Mouse (Mus musculus) midbrain, embryonic 11.5 days (tissue): ENCODE measurements around the gene Adam12. TPM values are rescaled to one million over a fixed set of nuclear protein-coding genes. Genes with fewer than 3 reads are reported as not detected.

ENCODE experiments used
- ATAC-seq: fragments of 200-750 bp; cut with Nextera tagmentation; 2 replicates; pipeline ENCODE4 v1.8.0; 2017; ENCODE audit warnings: moderate TSS enrichment, moderate library complexity; ENCODE audit not compliant: low FRiP score
- DNase-seq: peaks from one replicate; pipeline ENCODE4 v3.0.0; 2015; ENCODE audit warnings: low spot score; ENCODE audit errors: missing footprints
- H3K27ac ChIP-seq: fragments of 300-500 bp; sonication (generic); 2 replicates; pipeline ENCODE4 v1.5.1; 2014; ENCODE audit warnings: low read depth, low read length
- H3K27me3 ChIP-seq: fragments of 300-500 bp; sonication (generic); 2 replicates; pipeline ENCODE4 v1.6.1; 2014; ENCODE audit warnings: mild to moderate bottlenecking, low read length, moderate library complexity, mixed read lengths; ENCODE audit not compliant: control insufficient read depth, insufficient read depth
- H3K36me3 ChIP-seq: fragments of 300-500 bp; sonication (generic); 2 replicates; pipeline ENCODE4 v1.6.1; 2014; ENCODE audit warnings: mild to moderate bottlenecking, low read length, moderate library complexity, mixed read lengths; ENCODE audit not compliant: control insufficient read depth, insufficient read depth
- H3K4me1 ChIP-seq: fragments of 300-500 bp; sonication (generic); 2 replicates; pipeline ENCODE4 v1.6.1; 2014; ENCODE audit warnings: low read length; ENCODE audit not compliant: control insufficient read depth, insufficient read depth
- H3K4me2 ChIP-seq: fragments of 300-500 bp; sonication (generic); 2 replicates; pipeline ENCODE4 v1.6.1; 2014; ENCODE audit warnings: mild to moderate bottlenecking, moderate library complexity
- H3K4me3 ChIP-seq: fragments of 300-500 bp; sonication (generic); 2 replicates; pipeline ENCODE4 v1.5.1; 2014; ENCODE audit warnings: low read depth, low read length
- H3K9ac ChIP-seq: fragments of 300-500 bp; sonication (generic); 2 replicates; pipeline ENCODE4 v1.6.1; 2014; ENCODE audit warnings: low read length
- H3K9me3 ChIP-seq: fragments of 300-500 bp; sonication (generic); 2 replicates; pipeline ENCODE4 v1.6.1; 2016; ENCODE audit warnings: low read length; ENCODE audit not compliant: control insufficient read depth
- WGBS: fragments of 180-500 bp; shearing (Covaris S2); extraction: QIAGEN DNeasy Blood & Tissue Kit; methylation state at CpG from one replicate; pipeline ENCODE4 v1.1.7; 2014; 5-methylcytosine and 5-hydroxymethylcytosine counted together
- polyA plus RNA-seq: library from polyadenylated mRNA; unstranded; fragments of >200 nt; fragmentation: Nextera tagmentation; extraction: Ambion mirVana; gene quantifications from 2 replicates; pipeline ENCODE4 v1.2.1, GENCODE M21; 2014

Adam12 gene
- polyA plus RNA-seq, 1 experiment from 2014 or later, result 1.5 TPM

GRCm38 (mm10) chr7:134246624-134247023 is 14.7 kb upstream of the Adam12 start:
- DNase-seq (no peak), ATAC-seq (no peak)
- Histone ChIP-seq H3K4me2 (no peak overlapping the region), H3K4me1 (peaks cover 5% of the 10 kb centered on the region), H3K4me3 (no peak overlapping the region), H3K9ac (no peak overlapping the region), H3K9me3 (no peaks in the 10 kb centered on the region), H3K27ac (no peak overlapping the region), H3K36me3 (no peaks in the 10 kb centered on the region), H3K27me3 (no peaks in the 10 kb centered on the region)
- 25% methylated on average over 5 of the region's 5 CpGs for WGBS

GRCm38 (mm10) chr7:134242773-134243172 is 10.8 kb upstream of the Adam12 start:
- H3K4me1 ChIP-seq, result peaks cover 5% of the 10 kb centered on the region
- no peak overlapping the region for H3K4me2 ChIP-seq
- H3K27me3 ChIP-seq, result no peaks in the 10 kb centered on the region
- ATAC-seq (no peak), DNase-seq (no peak)
- no peak overlapping the region for H3K27ac ChIP-seq
- no peak overlapping the region for H3K9ac ChIP-seq
- WGBS, result 88% methylated on average over 1 of the region's 1 CpGs
- H3K36me3 ChIP-seq, result no peaks in the 10 kb centered on the region
- H3K9me3 ChIP-seq, result no peaks in the 10 kb centered on the region
- no peak overlapping the region for H3K4me3 ChIP-seq

GRCm38 (mm10) chr7:134241212-134241611 is 9.3 kb upstream of the Adam12 start:
- no peak for DNase-seq
- H3K4me3 ChIP-seq, result no peak overlapping the region
- 88% methylated on average over 4 of the region's 4 CpGs for WGBS
- peaks cover under 1% of the 10 kb centered on the region for H3K4me1 ChIP-seq
- no peak overlapping the region for H3K27ac ChIP-seq
- no peak overlapping the region for H3K9ac ChIP-seq
- no peaks in the 10 kb centered on the region for H3K27me3 ChIP-seq
- H3K4me2 ChIP-seq, result no peak overlapping the region
- no peaks in the 10 kb centered on the region for H3K9me3 ChIP-seq
- no peak for ATAC-seq
- no peaks in the 10 kb centered on the region for H3K36me3 ChIP-seq

- no peak overlapping the region for H3K27ac ChIP-seq
- no peak overlapping the region for H3K4me3 ChIP-seq
- H3K4me1 ChIP-seq, result no peaks in the 10 kb centered on the region
- no peaks in the 10 kb centered on the region for H3K27me3 ChIP-seq
- DNase-seq (no peak), ATAC-seq (no peak)
- no peaks in the 10 kb centered on the region for H3K9me3 ChIP-seq
- no peaks in the 10 kb centered on the region for H3K36me3 ChIP-seq
- no peak overlapping the region for H3K4me2 ChIP-seq
- no peak overlapping the region for H3K9ac ChIP-seq
- 89% methylated on average over 1 of the region's 1 CpGs for WGBS
These were observed 8.6 kb upstream of the Adam12 start for GRCm38 (mm10) chr7:134240579-134240978.

- no peak for ATAC-seq
- H3K27ac ChIP-seq, result no peak overlapping the region
- WGBS, result 90% methylated on average over 3 of the region's 3 CpGs
These were observed 6.9 kb upstream of the Adam12 start for GRCm38 (mm10) chr7:134238863-134239262.

GRCm38 (mm10) chr7:134237356-134237755 is 5.4 kb upstream of the Adam12 start:
- Histone ChIP-seq H3K4me3 (no peak overlapping the region), H3K4me1 (no peaks in the 10 kb centered on the region), H3K9ac (no peak overlapping the region), H3K27ac (no peak overlapping the region), H3K36me3 (no peaks in the 10 kb centered on the region), H3K4me2 (no peak overlapping the region), H3K9me3 (no peaks in the 10 kb centered on the region), H3K27me3 (no peaks in the 10 kb centered on the region)
- WGBS, result 77% methylated on average over 2 of the region's 2 CpGs
- ATAC-seq (no peak), DNase-seq (no peak)

More at GRCm38 (mm10) chr7:134238863-134239262, 6.9 kb upstream of the Adam12 start:
- H3K4me2 ChIP-seq, result no peak overlapping the region
- H3K9ac ChIP-seq, result no peak overlapping the region
- no peak overlapping the region for H3K4me3 ChIP-seq
- no peaks in the 10 kb centered on the region for H3K27me3 ChIP-seq
- H3K4me1 ChIP-seq, result no peaks in the 10 kb centered on the region
- H3K36me3 ChIP-seq, result no peaks in the 10 kb centered on the region
- no peak for DNase-seq
- no peaks in the 10 kb centered on the region for H3K9me3 ChIP-seq

GRCm38 (mm10) chr7:134236727-134237126 is 4.8 kb upstream of the Adam12 start:
- Histone ChIP-seq H3K36me3 (no peaks in the 10 kb centered on the region), H3K27me3 (no peaks in the 10 kb centered on the region), H3K4me1 (no peaks in the 10 kb centered on the region), H3K4me3 (no peak overlapping the region), H3K4me2 (no peak overlapping the region), H3K27ac (no peak overlapping the region), H3K9ac (no peak overlapping the region), H3K9me3 (no peaks in the 10 kb centered on the region)
- ATAC-seq, result no peak
- DNase-seq, result no peak

GRCm38 (mm10) chr7:134235552-134235951 is 3.6 kb upstream of the Adam12 start:
- no peaks in the 10 kb centered on the region for H3K36me3 ChIP-seq
- H3K9ac ChIP-seq, result no peak overlapping the region
- 84% methylated on average over 2 of the region's 2 CpGs for WGBS
- H3K4me1 ChIP-seq, result no peaks in the 10 kb centered on the region
- no peak for DNase-seq
- no peaks in the 10 kb centered on the region for H3K27me3 ChIP-seq
- H3K4me2 ChIP-seq, result no peak overlapping the region
- ATAC-seq, result no peak
- no peak overlapping the region for H3K27ac ChIP-seq
- H3K4me3 ChIP-seq, result no peak overlapping the region
- no peaks in the 10 kb centered on the region for H3K9me3 ChIP-seq

- no peak overlapping the region for H3K4me3 ChIP-seq
- H3K36me3 ChIP-seq, result no peaks in the 10 kb centered on the region
- H3K27me3 ChIP-seq, result peaks cover 7% of the 10 kb centered on the region
- peaks cover 8% of the 10 kb centered on the region for H3K4me1 ChIP-seq
- H3K9ac ChIP-seq, result no peak overlapping the region
- ATAC-seq (no peak), DNase-seq (no peak)
- no peak overlapping the region for H3K27ac ChIP-seq
- no peaks in the 10 kb centered on the region for H3K9me3 ChIP-seq
- WGBS, result 90% methylated on average over 3 of the region's 3 CpGs
- no peak overlapping the region for H3K4me2 ChIP-seq
These were observed 1.2 kb downstream of the Adam12 start for GRCm38 (mm10) chr7:134230708-134231107.

- 84% methylated on average over 2 of the region's 2 CpGs for WGBS
- H3K4me1 ChIP-seq, result peaks cover 8% of the 10 kb centered on the region
- no peaks in the 10 kb centered on the region for H3K9me3 ChIP-seq
These were observed 2.0 kb downstream of the Adam12 start for GRCm38 (mm10) chr7:134229899-134230298.

More at GRCm38 (mm10) chr7:134229899-134230298, 2.0 kb downstream of the Adam12 start:
- H3K4me2 ChIP-seq, result no peak overlapping the region
- ATAC-seq (no peak), DNase-seq (no peak)
- no peak overlapping the region for H3K4me3 ChIP-seq
- H3K9ac ChIP-seq, result no peak overlapping the region
- no peaks in the 10 kb centered on the region for H3K36me3 ChIP-seq
- H3K27ac ChIP-seq, result no peak overlapping the region
- peaks cover 13% of the 10 kb centered on the region for H3K27me3 ChIP-seq
